Mouse (Mus musculus) MEL (cell line): ENCODE data around the gene Ppp2r5a. TPM values are rescaled to one million over a fixed set of nuclear protein-coding genes. Genes with fewer than 3 reads are reported as not detected.
A peak's percentile ranks its signal among the peaks of the same experiment; 100 is the strongest.

Experiments used
- DNase-seq: peaks from one replicate; pipeline ENCODE4 v3.0.0; 2011; ENCODE audit warnings: low read depth, low spot score
- H3K27ac ChIP-seq: 2 replicates; pipeline ENCODE4 v1.5.1; 2012; ENCODE audit warnings: low read depth, mild to moderate bottlenecking, control low read depth, low read length, moderate library complexity; ENCODE audit not compliant: control insufficient read depth
- H3K27me3 ChIP-seq, 2 experiments: fragments of 150-350 bp in 1 of 2; sonication (generic) in 1 of 2; 2 replicates each; pipeline ENCODE4 v1.6.1; 2012; ENCODE audit warnings: low read length in 2 of 2, mild to moderate bottlenecking in 2 of 2, improper control_type of control experiment in 1 of 2, moderate library complexity in 1 of 2; ENCODE audit not compliant: insufficient read depth in 2 of 2, control insufficient read depth in 1 of 2
- H3K36me3 ChIP-seq, 2 experiments: 2 replicates each; pipeline ENCODE4 v1.6.1; 2012 to 2014; ENCODE audit warnings: low read length in 2 of 2, improper control_type of control experiment in 1 of 2, inconsistent platforms in 1 of 2, mild to moderate bottlenecking in 1 of 2; ENCODE audit not compliant: insufficient read depth in 2 of 2, control insufficient read depth in 1 of 2
- H3K4me1 ChIP-seq, 2 experiments: fragments of 150-350 bp in 1 of 2; sonication (generic) in 1 of 2; 2 replicates each; pipeline ENCODE4 v1.6.1; 2012; ENCODE audit warnings: low read length in 2 of 2, improper control_type of control experiment in 1 of 2, mild to moderate bottlenecking in 1 of 2; ENCODE audit not compliant: insufficient read depth in 2 of 2, control insufficient read depth in 1 of 2
- H3K4me3 ChIP-seq, 2 experiments: fragments of 150-350 bp in 1 of 2; sonication (generic) in 1 of 2; 2 replicates each; pipeline ENCODE4 v1.5.1; 2012; ENCODE audit warnings: low read depth in 2 of 2, low read length in 2 of 2, mild to moderate bottlenecking in 2 of 2, moderate library complexity in 2 of 2, control low read depth in 1 of 2, improper control_type of control experiment in 1 of 2; ENCODE audit not compliant: control insufficient read depth in 1 of 2, insufficient read depth in 1 of 2
- H3K79me2 ChIP-seq: 2 replicates; pipeline ENCODE4 v1.6.1; 2012; ENCODE audit warnings: mild to moderate bottlenecking, low read length, moderate library complexity; ENCODE audit not compliant: control insufficient read depth, poor library complexity, insufficient read depth
- H3K9ac ChIP-seq: 2 replicates; pipeline ENCODE4 v1.6.1; 2012; ENCODE audit warnings: low read depth, mild to moderate bottlenecking, control low read depth, low read length, moderate library complexity; ENCODE audit not compliant: control insufficient read depth, poor library complexity, severe bottlenecking
- H3K9me3 ChIP-seq: fragments of 150-350 bp; sonication (generic); replicated peaks from 2 replicates; pipeline ENCODE4 v1.6.1; 2012; ENCODE audit warnings: mild to moderate bottlenecking, low read length, improper control_type of control experiment, moderate library complexity; ENCODE audit not compliant: insufficient read depth
- BHLHE40 ChIP-seq: IDR thresholded peaks from 2 replicates; pipeline ENCODE4 v1.6.1; 2012; ENCODE audit warnings: low read depth, mild to moderate bottlenecking, inconsistent platforms, low read length, improper control_type of control experiment, borderline replicate concordance
- CHD1 ChIP-seq: IDR thresholded peaks from 2 replicates; pipeline ENCODE4 v1.6.1; 2012; ENCODE audit warnings: low read depth, mild to moderate bottlenecking, inconsistent platforms, low read length, improper control_type of control experiment
- CHD2 ChIP-seq: IDR thresholded peaks from 2 replicates; pipeline ENCODE4 v1.6.1; 2011; ENCODE audit warnings: low read length, improper control_type of control experiment
- CTCF ChIP-seq, 3 experiments: IDR thresholded peaks in 2 of 3; conservative IDR thresholded peaks in 1 of 3; 2 replicates each; pipeline ENCODE4 v1.5.1; 2011 to 2012; ENCODE audit warnings: low read length in 3 of 3, low read depth in 2 of 3, mild to moderate bottlenecking in 2 of 3, improper control_type of control experiment in 1 of 3, inconsistent platforms in 1 of 3, mixed read lengths in 1 of 3, moderate library complexity in 1 of 3; ENCODE audit not compliant: control insufficient read depth in 1 of 3, insufficient read depth in 1 of 3, poor library complexity in 1 of 3, severe bottlenecking in 1 of 3
- E2F4 ChIP-seq: IDR thresholded peaks from 2 replicates; pipeline ENCODE4 v1.6.1; 2011; ENCODE audit warnings: low read depth, low read length, improper control_type of control experiment, borderline replicate concordance
- ELF1 ChIP-seq: IDR thresholded peaks from 2 replicates; pipeline ENCODE4 v1.6.1; 2014; ENCODE audit warnings: low read depth, mild to moderate bottlenecking, inconsistent platforms, low read length, improper control_type of control experiment, moderate library complexity
- ETS1 ChIP-seq: IDR thresholded peaks from 2 replicates; pipeline ENCODE4 v1.6.1; 2012; ENCODE audit warnings: low read depth, mild to moderate bottlenecking, inconsistent platforms, low read length, improper control_type of control experiment, moderate library complexity
- GABPA ChIP-seq: IDR thresholded peaks from 2 replicates; pipeline ENCODE4 v1.6.1; 2012; ENCODE audit warnings: low read depth, mild to moderate bottlenecking, inconsistent platforms, low read length, improper control_type of control experiment, moderate library complexity
- GATA1 ChIP-seq: IDR thresholded peaks from 2 replicates; pipeline ENCODE4 v1.6.1; 2011; ENCODE audit warnings: low read depth, low read length, improper control_type of control experiment
- HCFC1 ChIP-seq: IDR thresholded peaks from 2 replicates; pipeline ENCODE4 v1.6.1; 2012; ENCODE audit warnings: low read depth, mild to moderate bottlenecking, inconsistent platforms, low read length, improper control_type of control experiment, moderate library complexity
- KAT2A ChIP-seq: conservative IDR thresholded peaks from 2 replicates; pipeline ENCODE4 v1.6.1; 2012; ENCODE audit warnings: low read depth, low read length, improper control_type of control experiment, inconsistent platforms
- MAFK ChIP-seq: IDR thresholded peaks from 2 replicates; pipeline ENCODE4 v1.6.1; 2011; ENCODE audit warnings: low read depth, mild to moderate bottlenecking, low read length, improper control_type of control experiment, borderline replicate concordance
- MAX ChIP-seq: IDR thresholded peaks from 2 replicates; pipeline ENCODE4 v1.6.1; 2011; ENCODE audit warnings: low read length, improper control_type of control experiment
- MXI1 ChIP-seq: IDR thresholded peaks from 2 replicates; pipeline ENCODE4 v1.6.1; 2011; ENCODE audit warnings: mild to moderate bottlenecking, low read depth, low read length, improper control_type of control experiment
- MYB ChIP-seq: IDR thresholded peaks from 2 replicates; pipeline ENCODE4 v1.6.1; 2011; ENCODE audit warnings: mild to moderate bottlenecking, low read depth, low read length, improper control_type of control experiment
- MYC ChIP-seq: IDR thresholded peaks from 2 replicates; pipeline ENCODE4 v1.6.1; 2011; ENCODE audit warnings: low read depth, mild to moderate bottlenecking, low read length, improper control_type of control experiment, moderate library complexity
- NELFE ChIP-seq: IDR thresholded peaks from 2 replicates; pipeline ENCODE4 v1.6.1; 2011; ENCODE audit warnings: low read depth, low read length, improper control_type of control experiment
- POLR2A ChIP-seq, 2 experiments: IDR thresholded peaks; 2 replicates each; pipeline ENCODE4 v1.6.1; 2011 to 2012; ENCODE audit warnings: low read length in 2 of 2, mild to moderate bottlenecking in 2 of 2, control low read depth in 1 of 2, improper control_type of control experiment in 1 of 2, low read depth in 1 of 2, moderate library complexity in 1 of 2; ENCODE audit not compliant: control insufficient read depth in 1 of 2, insufficient read depth in 1 of 2, poor library complexity in 1 of 2
- POLR2AphosphoS2 ChIP-seq: IDR thresholded peaks from 2 replicates; pipeline ENCODE4 v1.6.1; 2011; ENCODE audit warnings: low read length, improper control_type of control experiment
- POLR2AphosphoS5 ChIP-seq: IDR thresholded peaks from 2 replicates; pipeline ENCODE4 v1.6.1; 2012; ENCODE audit warnings: low read depth, borderline replicate concordance, mild to moderate bottlenecking, inconsistent platforms, low read length, moderate library complexity, mixed read lengths
- RAD21 ChIP-seq: IDR thresholded peaks from 2 replicates; pipeline ENCODE4 v1.6.1; 2011; ENCODE audit warnings: mild to moderate bottlenecking, low read depth, low read length, improper control_type of control experiment
- RCOR1 ChIP-seq: IDR thresholded peaks from 2 replicates; pipeline ENCODE4 v1.6.1; 2012; ENCODE audit warnings: low read depth, mild to moderate bottlenecking, inconsistent platforms, low read length, improper control_type of control experiment
- SMC3 ChIP-seq: IDR thresholded peaks from 2 replicates; pipeline ENCODE4 v1.6.1; 2011; ENCODE audit warnings: low read depth, low read length, improper control_type of control experiment
- TBP ChIP-seq: IDR thresholded peaks from 2 replicates; pipeline ENCODE4 v1.8.0; 2011; ENCODE audit warnings: low read depth, low read length, improper control_type of control experiment
- TCF12 ChIP-seq: IDR thresholded peaks from 2 replicates; pipeline ENCODE4 v1.6.1; 2014; ENCODE audit warnings: low read depth, mild to moderate bottlenecking, inconsistent platforms, low read length, improper control_type of control experiment, moderate library complexity
- UBTF ChIP-seq: IDR thresholded peaks from 2 replicates; pipeline ENCODE4 v1.6.1; 2012; ENCODE audit warnings: low read depth, mild to moderate bottlenecking, inconsistent platforms, low read length, improper control_type of control experiment, moderate library complexity, borderline replicate concordance; ENCODE audit not compliant: insufficient read depth
- USF1 ChIP-seq: IDR thresholded peaks from 2 replicates; pipeline ENCODE4 v1.6.1; 2014; ENCODE audit warnings: low read depth, mild to moderate bottlenecking, inconsistent platforms, low read length, improper control_type of control experiment, moderate library complexity
- ZMIZ1 ChIP-seq: IDR thresholded peaks from 2 replicates; pipeline ENCODE4 v1.6.1; 2012; ENCODE audit warnings: low read depth, mild to moderate bottlenecking, inconsistent platforms, low read length, improper control_type of control experiment, moderate library complexity
- polyA plus RNA-seq, 2 experiments: library from polyadenylated mRNA; stranded (reverse) in 1 of 2; unstranded in 1 of 2; fragments of >175 nt in 1 of 2; fragments of >200 nt in 1 of 2; gene quantifications; 2 replicates each; pipeline versions ENCODE4 v1.2.1 to v1.2.4; 2012; ENCODE audit warnings: low replicate concordance in 2 of 2, low read depth in 1 of 2; ENCODE audit not compliant: insufficient read length in 2 of 2, insufficient read depth in 1 of 2, missing spikeins in 1 of 2
- total RNA-seq: library from RNA; depleted of rRNA; stranded (reverse); fragments of 300-350 nt; gene quantifications from 2 replicates; pipeline ENCODE4 v1.2.3, GENCODE M21; 2012

Gene Ppp2r5a
- total and polyA plus RNA-seq, 3 experiments, result 46.6 to 48.6 TPM; not detected in 1

- no peak; the same call in none of the 2 replicates for TF ChIP-seq MAX
- TF ChIP-seq BHLHE40, result no peak
- TF ChIP-seq MYB, result no peak
- peak; percentile 54 for TF ChIP-seq TCF12
- TF ChIP-seq ETS1, result 0 out of 2 replicates have a peak, but pooled peaks have one; percentile 37
- peak; percentile 33; the same call in 1 of the 2 replicates for TF ChIP-seq USF1
- peak; percentile 95 for TF ChIP-seq POLR2AphosphoS2
- 0 out of 2 replicates have a peak, but pooled peaks have one; percentile 53 for TF ChIP-seq MYC
- TF ChIP-seq GATA1, result no peak
- TF ChIP-seq NELFE, result peak; percentile 90
- TF ChIP-seq POLR2A (IDR thresholded peaks at IDR 0.05; ENCODE audit: control insufficient read depth in 1 of 2, insufficient read depth in 1 of 2, low read depth in 1 of 2, low read length in 2 of 2, poor library complexity in 1 of 2), result peak; percentile 88 to 95
- no peak for TF ChIP-seq UBTF
- peak; percentile 62 for TF ChIP-seq HCFC1
- peak; percentile 85 for TF ChIP-seq TBP
- TF ChIP-seq POLR2AphosphoS5, result no peak
- peak; percentile 83 for TF ChIP-seq E2F4
- no peak for TF ChIP-seq SMC3
Measured at GRCm38 (mm10) chr1:191396897-191397849, 5.9 kb downstream of the Ppp2r5a start (continued).

GRCm38 (mm10) chr1:191396446-191396845 lies 6.6 kb downstream of the Ppp2r5a start:
- DNase-seq, result no peak
- Histone ChIP-seq H3K27ac (peak overlapping the region; percentile 82), H3K9me3 (no peaks in the 10 kb centered on the region), H3K9ac (peak overlapping the region; percentile 99), H3K36me3 (peaks cover 0 to 19% of the 10 kb centered on the region in 2 experiments; a peak in 2 of 4 replicates), H3K4me3 (peak overlapping the region; percentile 95 to 100), H3K79me2 (peaks cover 37% of the 10 kb centered on the region), H3K4me1 (peaks cover 0 to 6% of the 10 kb centered on the region in 2 experiments; a peak in 2 of 4 replicates)
- TF ChIP-seq RAD21, result no peak
- no peak for TF ChIP-seq E2F4
- no peak for TF ChIP-seq POLR2AphosphoS5
- TF ChIP-seq POLR2AphosphoS2, result no peak
- TF ChIP-seq MAX, result no peak
- TF ChIP-seq CHD2, result no peak
- TF ChIP-seq TBP, result no peak
- no peak for TF ChIP-seq KAT2A
- TF ChIP-seq MXI1, result no peak
- TF ChIP-seq MYB, result no peak
- no peak for TF ChIP-seq GABPA
- no peak for TF ChIP-seq USF1
- no peak for TF ChIP-seq ZMIZ1
- TF ChIP-seq RCOR1, result no peak
- no peak for TF ChIP-seq CTCF (IDR thresholded peaks at IDR 0.05 in 2 of 3, conservative IDR thresholded peaks at IDR 0.05 in 1 of 3; ENCODE audit: control insufficient read depth in 1 of 3, insufficient read depth in 1 of 3, low read depth in 2 of 3, low read length in 3 of 3, poor library complexity in 1 of 3, severe bottlenecking in 1 of 3)
- TF ChIP-seq MAFK, result no peak
- no peak for TF ChIP-seq CHD1
- TF ChIP-seq ELF1, result no peak
- TF ChIP-seq, all 39 proteins: peak for 0
- no peaks in the 10 kb centered on the region for H3K27me3 ChIP-seq
